Mouse (Mus musculus) neural tube, embryonic 13.5 days (tissue): ENCODE measurements around the gene Arhgap6. TPM values are rescaled to one million over a fixed set of nuclear protein-coding genes. Genes with fewer than 3 reads are reported as not detected.
"Not testable (repeated sequence)": the region's sequence is repeated elsewhere in the genome, so short reads cannot be mapped to it uniquely, and the experiment has no call there.

Experiments used
- ATAC-seq: fragments of 200-750 bp; cut with Nextera tagmentation; 2 replicates; pipeline ENCODE4 v1.8.0; 2017; ENCODE audit warnings: low read depth, mild to moderate bottlenecking, moderate TSS enrichment, moderate library complexity
- H3K27ac ChIP-seq: fragments of 300-500 bp; sonication (generic); replicated peaks from 2 replicates; pipeline ENCODE4 v1.5.1; 2015; ENCODE audit warnings: moderate library complexity, mild to moderate bottlenecking, inconsistent platforms
- H3K27me3 ChIP-seq: fragments of 300-500 bp; sonication (generic); 2 replicates; pipeline ENCODE4 v1.6.1; 2015; ENCODE audit warnings: mild to moderate bottlenecking, inconsistent platforms
- H3K36me3 ChIP-seq: fragments of 300-500 bp; sonication (generic); 2 replicates; pipeline ENCODE4 v1.6.1; 2015; ENCODE audit warnings: mild to moderate bottlenecking, inconsistent platforms
- H3K4me1 ChIP-seq: fragments of 300-500 bp; sonication (generic); replicated peaks from 2 replicates; pipeline ENCODE4 v1.6.1; 2015; ENCODE audit warnings: inconsistent platforms
- H3K4me2 ChIP-seq: fragments of 300-500 bp; sonication (generic); 2 replicates; pipeline ENCODE4 v1.6.1; 2015; ENCODE audit warnings: inconsistent platforms, mild to moderate bottlenecking, moderate library complexity
- H3K4me3 ChIP-seq: fragments of 300-500 bp; sonication (generic); 2 replicates; pipeline ENCODE4 v1.5.1; 2015; ENCODE audit warnings: mild to moderate bottlenecking, inconsistent platforms
- H3K9ac ChIP-seq: fragments of 300-500 bp; sonication (generic); 2 replicates; pipeline ENCODE4 v1.6.1; 2015; ENCODE audit warnings: moderate library complexity, mild to moderate bottlenecking, inconsistent platforms
- H3K9me3 ChIP-seq: fragments of 300-500 bp; sonication (generic); 2 replicates; pipeline ENCODE4 v1.6.1; 2016; ENCODE audit warnings: inconsistent platforms
- WGBS: fragments of 180-500 bp; shearing (Covaris S2); methylation state at CpG from one replicate; pipeline ENCODE4 v1.1.7; 2015; 5-methylcytosine and 5-hydroxymethylcytosine counted together
- polyA plus RNA-seq: library from polyadenylated mRNA; unstranded; fragments of >200 nt; fragmentation: Nextera tagmentation; extraction: Ambion mirVana; gene quantifications from 2 replicates; pipeline ENCODE4 v1.2.1, GENCODE M21; 2015

Gene Arhgap6
- polyA plus RNA-seq, 1 experiment from 2014 or later = 1.4 TPM

DNA sequence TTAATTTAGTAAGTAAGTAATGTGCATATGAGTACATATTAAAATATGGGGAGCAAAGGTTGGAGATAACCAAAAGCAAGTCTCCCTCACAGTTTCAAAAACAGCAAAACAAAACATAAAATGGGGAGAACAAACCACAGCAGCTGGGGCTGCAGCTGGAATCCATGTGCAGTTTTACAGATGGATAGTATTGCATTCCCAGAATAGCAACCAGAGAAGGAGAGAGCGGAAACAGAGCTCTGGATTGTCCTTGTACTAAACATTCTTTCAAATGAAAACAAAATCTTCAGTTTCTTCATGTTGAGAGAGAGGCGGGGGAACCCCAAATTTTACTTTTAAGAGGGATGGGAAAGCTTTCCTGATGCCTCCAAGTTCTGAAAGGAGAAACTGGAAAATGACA, 467.3 kb downstream of the Arhgap6 start:
- no peak overlapping the region for H3K9ac ChIP-seq
- no peak overlapping the region for H3K4me3 ChIP-seq
- H3K4me2 ChIP-seq = no peak overlapping the region
- no peaks in the 10 kb centered on the region for H3K4me1 ChIP-seq
- H3K36me3 ChIP-seq = no peaks in the 10 kb centered on the region
- peaks cover 42% of the 10 kb centered on the region for H3K27me3 ChIP-seq
- no peaks in the 10 kb centered on the region for H3K9me3 ChIP-seq
- no peak for ATAC-seq
- H3K27ac ChIP-seq = no peak overlapping the region
- WGBS = 73% methylated on average over 2 of the region's 2 CpGs

GRCm38 (mm10) chrX:169263433-169264172, 468.7 kb downstream of the Arhgap6 start:
- 69% methylated on average over 8 of the region's 8 CpGs for WGBS
- H3K27ac ChIP-seq = no peak overlapping the region
- no peak overlapping the region for H3K4me3 ChIP-seq
- ATAC-seq = no peak
- H3K4me1 ChIP-seq = no peaks in the 10 kb centered on the region
- H3K27me3 ChIP-seq = peaks cover 49% of the 10 kb centered on the region
- no peak overlapping the region for H3K9ac ChIP-seq
- no peak overlapping the region for H3K4me2 ChIP-seq
- H3K36me3 ChIP-seq = no peaks in the 10 kb centered on the region
- no peaks in the 10 kb centered on the region for H3K9me3 ChIP-seq

- WGBS = 80% methylated on average over 4 of the region's 4 CpGs
- no peak overlapping the region for H3K4me2 ChIP-seq
- ATAC-seq = no peak
Measured at GRCm38 (mm10) chrX:169299579-169299978, 504.7 kb downstream of the Arhgap6 start.

DNA sequence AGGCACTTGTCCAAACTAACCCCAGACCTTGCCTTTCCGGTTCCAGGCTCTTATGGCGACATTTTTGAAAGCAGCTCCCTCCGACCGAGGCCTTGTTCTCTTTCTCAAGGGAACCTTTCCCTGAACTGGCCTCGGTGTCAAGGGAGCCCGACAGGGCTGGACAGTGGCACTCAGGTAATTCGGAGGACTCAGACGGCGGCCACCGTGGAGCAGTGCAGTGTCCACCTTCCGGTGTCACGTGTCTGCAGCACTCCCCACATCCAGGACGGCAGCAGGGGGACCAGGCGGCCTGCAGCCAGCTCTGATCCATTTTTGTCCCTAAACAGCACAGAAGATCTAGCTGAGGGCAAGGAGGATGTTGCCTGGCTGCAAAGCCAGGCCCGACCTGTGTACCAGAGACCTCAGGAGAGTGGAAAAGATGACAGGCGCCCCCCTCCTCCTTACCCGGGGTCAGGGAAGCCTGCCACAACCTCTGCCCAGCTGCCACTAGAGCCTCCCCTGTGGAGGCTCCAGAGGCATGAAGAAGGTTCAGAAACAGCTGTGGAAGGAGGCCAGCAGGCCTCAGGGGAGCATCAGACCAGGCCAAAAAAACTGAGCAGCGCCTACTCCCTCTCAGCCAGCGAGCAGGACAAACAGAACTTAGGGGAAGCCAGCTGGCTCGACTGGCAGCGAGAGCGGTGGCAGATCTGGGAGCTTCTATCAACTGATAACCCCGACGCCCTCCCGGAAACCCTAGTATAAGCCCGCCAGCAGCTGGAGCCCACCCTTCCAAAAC, 507.6 kb downstream of the Arhgap6 start:
- Histone ChIP-seq H3K4me1 (no peaks in the 10 kb centered on the region), H3K9me3 (no peaks in the 10 kb centered on the region), H3K36me3 (no peaks in the 10 kb centered on the region), H3K27ac (no peak overlapping the region), H3K9ac (no peak overlapping the region), H3K4me3 (no peak overlapping the region), H3K4me2 (no peak overlapping the region), H3K27me3 (no peaks in the 10 kb centered on the region)
- ATAC-seq = no peak
- WGBS = 73% methylated on average over 26 of the region's 26 CpGs

More at GRCm38 (mm10) chrX:169299579-169299978, 504.7 kb downstream of the Arhgap6 start:
- H3K36me3 ChIP-seq = no peaks in the 10 kb centered on the region
- no peak overlapping the region for H3K27ac ChIP-seq
- H3K9ac ChIP-seq = no peak overlapping the region
- H3K9me3 ChIP-seq = no peaks in the 10 kb centered on the region
- H3K4me3 ChIP-seq = no peak overlapping the region
- 0 out of 2 replicates have a peak, but pooled peaks cover 2% of the 10 kb centered on the region for H3K27me3 ChIP-seq
- no peaks in the 10 kb centered on the region for H3K4me1 ChIP-seq

DNA sequence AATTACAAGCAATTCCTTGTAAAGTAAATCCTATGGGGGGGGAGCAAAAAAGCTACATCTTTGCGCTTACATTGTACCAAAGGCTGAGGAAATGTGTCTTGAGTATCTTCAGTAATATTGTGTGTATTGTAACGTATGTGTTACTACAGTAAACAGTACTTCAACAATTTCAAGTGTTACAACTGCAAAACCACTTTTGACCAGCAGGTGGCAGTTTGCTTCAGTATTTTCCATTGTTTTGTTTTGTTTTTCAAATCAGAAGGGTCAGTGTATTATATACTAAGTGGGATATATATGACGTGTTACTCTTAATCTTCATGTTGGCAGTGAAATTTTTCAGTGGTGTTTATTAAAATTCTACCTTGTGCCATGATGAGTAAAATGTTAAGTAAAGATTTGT, 509.0 kb downstream of the Arhgap6 start:
- Histone ChIP-seq H3K4me3 (no peak overlapping the region), H3K9ac (no peak overlapping the region), H3K9me3 (no peaks in the 10 kb centered on the region), H3K27me3 (no peaks in the 10 kb centered on the region), H3K27ac (no peak overlapping the region), H3K4me1 (no peaks in the 10 kb centered on the region), H3K36me3 (no peaks in the 10 kb centered on the region), H3K4me2 (no peak overlapping the region)
- WGBS = 43% methylated on average over 3 of the region's 3 CpGs
- ATAC-seq = no peak

- no peak overlapping the region for H3K9ac ChIP-seq
- H3K4me2 ChIP-seq = no peak overlapping the region
- no peaks in the 10 kb centered on the region for H3K4me1 ChIP-seq
- H3K27ac ChIP-seq = no peak overlapping the region
- no peaks in the 10 kb centered on the region for H3K9me3 ChIP-seq
- 92% methylated on average over 3 of the region's 3 CpGs for WGBS
- no peak overlapping the region for H3K4me3 ChIP-seq
- H3K36me3 ChIP-seq = peaks cover 10% of the 10 kb centered on the region; the same call in 1 of the 2 replicates
- H3K27me3 ChIP-seq = no peaks in the 10 kb centered on the region
- ATAC-seq = no peak
Measured at GRCm38 (mm10) chrX:169308559-169308958, 513.7 kb downstream of the Arhgap6 start.

GRCm38 (mm10) chrX:169319066-169319760, 524.3 kb downstream of the Arhgap6 start:
- Histone ChIP-seq H3K27ac (no peak overlapping the region), H3K27me3 (no peaks in the 10 kb centered on the region; the same call in 1 of the 2 replicates), H3K36me3 (0 out of 2 replicates have a peak, but pooled peaks cover 3% of the 10 kb centered on the region), H3K4me3 (peak overlapping the region; percentile 56), H3K9me3 (no peaks in the 10 kb centered on the region), H3K9ac (peak overlapping the region; percentile 73), H3K4me1 (peaks cover 9% of the 10 kb centered on the region), H3K4me2 (peak overlapping the region; percentile 56)
- 58% methylated on average over 12 of the region's 12 CpGs for WGBS
- ATAC-seq = no peak

- ATAC-seq = peak; percentile 100
- H3K9ac ChIP-seq = peak within 1 kb of the TSS; percentile 73
- H3K27me3 ChIP-seq = no peaks in the 10 kb centered on the region; the same call in 1 of the 2 replicates
- peaks cover 9% of the 10 kb centered on the region for H3K4me1 ChIP-seq
- WGBS = 20% methylated on average over 95 of the region's 97 CpGs
- H3K4me2 ChIP-seq = peak within 1 kb of the TSS; percentile 56
- H3K27ac ChIP-seq = peak within 1 kb of the TSS; percentile 85
- no peaks in the 10 kb centered on the region for H3K9me3 ChIP-seq
- peak within 1 kb of the TSS; percentile 56 for H3K4me3 ChIP-seq
- 0 out of 2 replicates have a peak, but pooled peaks cover 3% of the 10 kb centered on the region for H3K36me3 ChIP-seq
Measured at GRCm38 (mm10) chrX:169319945-169320667, 525.2 kb downstream of the Arhgap6 start, which contains the start of gene Hccs. Gene Hccs (minus strand): TSS chrX:169320372.

- peak; percentile 48 for ATAC-seq
- H3K4me3 ChIP-seq = peak overlapping the region; percentile 56
- WGBS = 36% methylated on average over 15 of the region's 15 CpGs
- not testable (repeated sequence) for H3K4me1 ChIP-seq, H3K27me3 ChIP-seq, H3K9me3 ChIP-seq, H3K36me3 ChIP-seq
- 0 out of 2 replicates have a peak overlapping the region, but pooled peaks have one; percentile 73 for H3K9ac ChIP-seq
- H3K27ac ChIP-seq = peak overlapping the region; percentile 85; the same call in 1 of the 2 replicates
- H3K4me2 ChIP-seq = peak overlapping the region; percentile 44
Measured at GRCm38 (mm10) chrX:169320668-169321005, 525.7 kb downstream of the Arhgap6 start.

DNA sequence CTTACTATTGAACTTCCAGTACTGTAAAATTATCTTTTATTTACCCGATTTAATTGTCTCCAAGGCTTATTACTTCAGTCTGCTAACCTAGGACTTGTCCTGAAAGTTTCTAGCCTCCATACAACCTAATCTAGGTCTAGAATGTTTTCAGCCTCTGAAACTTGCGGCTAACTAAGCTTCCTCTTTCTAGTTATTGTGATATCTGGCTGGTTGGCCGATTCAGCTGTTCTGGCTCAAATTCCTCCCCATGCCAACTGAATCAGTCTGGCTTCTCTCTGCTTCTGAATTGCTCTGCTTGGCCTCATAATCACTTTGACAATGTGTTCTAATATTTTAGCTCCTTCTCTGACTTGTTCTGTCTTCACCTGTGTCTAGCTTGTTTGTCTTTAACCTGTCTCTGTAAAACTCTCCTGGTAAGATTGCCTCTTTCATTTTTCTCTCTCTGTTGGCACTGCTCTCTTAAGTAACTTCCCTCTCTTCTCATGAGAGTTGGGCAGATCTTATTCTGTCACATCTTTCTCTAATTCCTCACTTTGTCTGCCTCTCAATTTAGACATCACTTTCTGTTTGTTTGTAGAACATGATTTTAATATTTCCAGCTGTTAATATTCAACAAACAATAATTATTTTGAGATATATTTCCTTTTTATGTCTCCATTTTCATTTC, 531.2 kb downstream of the Arhgap6 start:
- H3K9ac ChIP-seq = no peak overlapping the region
- no peak overlapping the region for H3K4me3 ChIP-seq
- no peaks in the 10 kb centered on the region for H3K36me3 ChIP-seq
- H3K4me2 ChIP-seq = no peak overlapping the region
- no peaks in the 10 kb centered on the region for H3K4me1 ChIP-seq
- no peak overlapping the region for H3K27ac ChIP-seq
- H3K27me3 ChIP-seq = peaks cover 7% of the 10 kb centered on the region; the same call in 1 of the 2 replicates
- WGBS = 86% methylated on average over 3 of the region's 3 CpGs
- no peak for ATAC-seq
- no peaks in the 10 kb centered on the region for H3K9me3 ChIP-seq

- H3K9me3 ChIP-seq = no peaks in the 10 kb centered on the region
- WGBS = 43% methylated on average over 3 of the region's 3 CpGs
- no peak overlapping the region for H3K9ac ChIP-seq
- H3K27ac ChIP-seq = no peak overlapping the region
- no peak overlapping the region for H3K4me3 ChIP-seq
- H3K4me2 ChIP-seq = no peak overlapping the region
- no peak for ATAC-seq
- H3K36me3 ChIP-seq = no peaks in the 10 kb centered on the region
- no peaks in the 10 kb centered on the region for H3K4me1 ChIP-seq
- H3K27me3 ChIP-seq = peaks cover 14% of the 10 kb centered on the region; the same call in 1 of the 2 replicates
Measured at GRCm38 (mm10) chrX:169332264-169332663, 537.4 kb downstream of the Arhgap6 start.
